Mouse (Mus musculus): ENCODE measurements at regions not wholly inside any gene's neighbourhood (a gene's known extent, or its start where the extent isn't known, plus 50 kb on each side); places are given as distances from the start of the nearest gene placed in this dataset.

- DNase-seq = no peak
- intact Hi-C loops (cut with DNase I) = no loop called here
Observed at GRCm38 (mm10) chr4:22047730-22048455, 116.8 kb downstream of the Faxc start.

GRCm38 (mm10) chr4:22066785-22067433 is 135.8 kb downstream of the Faxc start:
- intact Hi-C loops (cut with DNase I) = no loop called here
- no peak for DNase-seq

GRCm38 (mm10) chr4:22067678-22068299 is 136.7 kb downstream of the Faxc start:
- DNase-seq = no peak
- intact Hi-C loops (cut with DNase I) = no loop called here

- intact Hi-C loops (cut with DNase I) = no loop called here
- DNase-seq = no peak
Observed at GRCm38 (mm10) chr4:22088209-22088787, 157.2 kb downstream of the Faxc start.

GRCm38 (mm10) chr4:22089637-22090041 is 158.5 kb downstream of the Faxc start:
- intact Hi-C loops (cut with DNase I) = no loop called here
- DNase-seq = no peak

- intact Hi-C loops (cut with DNase I) = no loop called here
- DNase-seq = no peak
Observed at GRCm38 (mm10) chr4:22090536-22090935, 159.4 kb downstream of the Faxc start.

GRCm38 (mm10) chr4:22092551-22092950 is 161.4 kb downstream of the Faxc start:
- no peak for DNase-seq
- intact Hi-C loops (cut with DNase I) = no loop called here

- no peak for DNase-seq
- intact Hi-C loops (cut with DNase I) = no loop called here
Observed at GRCm38 (mm10) chr4:22095257-22096031, 164.3 kb downstream of the Faxc start.

GRCm38 (mm10) chr4:22098605-22099004 is 167.5 kb downstream of the Faxc start:
- DNase-seq = no peak
- intact Hi-C loops (cut with DNase I) = no loop called here

- DNase-seq = no peak
- intact Hi-C loops (cut with DNase I) = no loop called here
Observed at GRCm38 (mm10) chr4:22102478-22102877, 171.3 kb downstream of the Faxc start.

- DNase-seq = no peak
- intact Hi-C loops (cut with DNase I) = no loop called here
Observed at GRCm38 (mm10) chr4:22103001-22103587, 172.0 kb downstream of the Faxc start.

- DNase-seq = no peak
- intact Hi-C loops (cut with DNase I) = no loop called here
Observed at GRCm38 (mm10) chr4:22106883-22107282, 175.8 kb downstream of the Faxc start.

GRCm38 (mm10) chr4:22109410-22109809 is 178.3 kb downstream of the Faxc start:
- intact Hi-C loops (cut with DNase I) = no loop called here
- DNase-seq = no peak

- intact Hi-C loops (cut with DNase I) = no loop called here
- DNase-seq = no peak
Observed at GRCm38 (mm10) chr4:22110400-22110799, 179.3 kb downstream of the Faxc start.

GRCm38 (mm10) chr4:22112209-22112608 is 181.1 kb downstream of the Faxc start:
- no peak for DNase-seq
- intact Hi-C loops (cut with DNase I) = no loop called here

- intact Hi-C loops (cut with DNase I) = no loop called here
- no peak for DNase-seq
Observed at GRCm38 (mm10) chr4:22114451-22114850, 183.3 kb downstream of the Faxc start.

GRCm38 (mm10) chr4:22119877-22120276 is 188.7 kb downstream of the Faxc start:
- no peak for DNase-seq
- intact Hi-C loops (cut with DNase I) = no loop called here

- intact Hi-C loops (cut with DNase I) = no loop called here
- DNase-seq = no peak
Observed at GRCm38 (mm10) chr4:22120953-22121352, 189.8 kb downstream of the Faxc start.

- intact Hi-C loops (cut with DNase I) = no loop called here
- no peak for DNase-seq
Observed at GRCm38 (mm10) chr4:22121397-22121796, 190.3 kb downstream of the Faxc start.

- intact Hi-C loops (cut with DNase I) = no loop called here
- DNase-seq = no peak
Observed at GRCm38 (mm10) chr4:22124836-22125235, 193.7 kb downstream of the Faxc start.
